Mouse (Mus musculus) urinary bladder, adult 2 months (tissue): ENCODE measurements at regions not wholly inside any gene's neighbourhood (a gene's known extent, or its start where the extent isn't known, plus 50 kb on each side); places are given as distances from the start of the nearest gene placed in this dataset.
A peak's percentile ranks its signal among the peaks of the same experiment; 100 is the strongest.

Source experiments
- DNase-seq: peaks from one replicate; pipeline ENCODE4 v3.0.0; 2022; ENCODE audit warnings: low spot score

GRCm38 (mm10) chr1:35783427-35783826, 284.8 kb upstream of the Hs6st1 start:
- DNase-seq: no peak

- no peak for DNase-seq
Observed at GRCm38 (mm10) chr1:35786241-35786640, 282.0 kb upstream of the Hs6st1 start.

GRCm38 (mm10) chr1:35786668-35787213, 281.5 kb upstream of the Hs6st1 start:
- DNase-seq: no peak

GRCm38 (mm10) chr1:35797064-35797463, 271.1 kb upstream of the Hs6st1 start:
- no peak for DNase-seq

- DNase-seq: no peak
Observed at GRCm38 (mm10) chr1:35797526-35797925, 270.7 kb upstream of the Hs6st1 start.

GRCm38 (mm10) chr1:35805546-35805945, 262.7 kb upstream of the Hs6st1 start:
- no peak for DNase-seq

- DNase-seq: no peak
Observed at GRCm38 (mm10) chr1:35806329-35806728, 261.9 kb upstream of the Hs6st1 start.

- DNase-seq: peak; percentile 1
Observed at GRCm38 (mm10) chr1:35806731-35807130, 261.5 kb upstream of the Hs6st1 start.

GRCm38 (mm10) chr1:35808894-35809293, 259.3 kb upstream of the Hs6st1 start:
- peak; percentile 9 for DNase-seq

- DNase-seq: no peak
Observed at GRCm38 (mm10) chr1:35809341-35809740, 258.9 kb upstream of the Hs6st1 start.

- no peak for DNase-seq
Observed at GRCm38 (mm10) chr1:35810571-35811342, 257.4 kb upstream of the Hs6st1 start.

- no peak for DNase-seq
Observed at GRCm38 (mm10) chr1:35811380-35811779, 256.8 kb upstream of the Hs6st1 start.

- DNase-seq: no peak
Observed at GRCm38 (mm10) chr1:35811795-35812194, 256.4 kb upstream of the Hs6st1 start.

GRCm38 (mm10) chr1:35813625-35814024, 254.6 kb upstream of the Hs6st1 start:
- no peak for DNase-seq

GRCm38 (mm10) chr1:35814207-35814606, 254.0 kb upstream of the Hs6st1 start:
- DNase-seq: no peak

- DNase-seq: no peak
Observed at GRCm38 (mm10) chr1:35814751-35815150, 253.4 kb upstream of the Hs6st1 start.

GRCm38 (mm10) chr1:35821791-35822190, 246.4 kb upstream of the Hs6st1 start:
- DNase-seq: peak; percentile 2

- DNase-seq: no peak
Observed at GRCm38 (mm10) chr1:35822376-35823202, 245.6 kb upstream of the Hs6st1 start.

GRCm38 (mm10) chr1:35823496-35823895, 244.7 kb upstream of the Hs6st1 start:
- no peak for DNase-seq

GRCm38 (mm10) chr1:35823981-35824880, 244.0 kb upstream of the Hs6st1 start:
- peak; percentile 7 for DNase-seq

GRCm38 (mm10) chr1:35825531-35825966, 242.7 kb upstream of the Hs6st1 start:
- DNase-seq: peak; percentile 7
